Mouse (Mus musculus) erythroid progenitor cell, adult 5-6 weeks (primary cell): Measurements from ENCODE around the gene Gm13941. TPM values are rescaled to one million over a fixed set of nuclear protein-coding genes. Genes with fewer than 3 reads are reported as not detected.

Experiments
- ATAC-seq: replicated peaks from 2 replicates; pipeline ENCODE4 v1.8.0; 2016; ENCODE audit warnings: moderate number of reproducible peaks, mild to moderate bottlenecking, moderate TSS enrichment, inconsistent platforms; ENCODE audit not compliant: poor library complexity, low FRiP score, severe bottlenecking
- total RNA-seq, 2 experiments: library from RNA; stranded (forward) in 1 of 2; stranded (reverse) in 1 of 2; fragments of 150-400 nt in 1 of 2; fragments of 186-747, 209-891 nt in 1 of 2; gene quantifications; 2 replicates each; pipeline versions ENCODE4 v1.2.3 to v1.2.4; 2015 to 2017; ENCODE audit warnings: low replicate concordance in 2 of 2

Gene Gm13941
- total RNA-seq (2015; ENCODE audit: low replicate concordance) (not detected in 2 replicates), total RNA-seq (2017; ENCODE audit: low replicate concordance) (not detected in 2 replicates)

- no peak for ATAC-seq
Measured at GRCm38 (mm10) chr2:111105882-111106281, at the start of gene Gm13941. Gene Gm13941, minus strand, starts transcription at chr2:111105982.

DNA sequence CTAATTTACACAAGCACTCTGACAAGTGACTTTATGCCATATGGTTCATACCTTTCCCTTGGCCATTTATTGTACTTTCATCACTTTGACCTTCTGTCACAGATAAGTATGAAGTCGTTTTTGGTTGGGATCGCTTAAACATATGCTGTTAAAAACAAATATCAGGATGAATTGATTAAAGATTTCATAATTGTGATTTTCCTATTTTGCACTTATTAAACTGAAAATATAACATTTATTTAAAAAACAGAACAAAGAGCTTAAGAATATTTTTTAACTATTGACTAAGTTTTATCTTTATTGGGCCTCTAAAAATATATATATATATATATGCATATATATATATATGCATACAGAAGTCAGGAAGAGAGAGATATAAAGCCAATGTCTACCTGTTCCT, 47.1 kb upstream of the Gm13941 start, which contains the start of gene Gm15130:
TSS of gene Gm15130 (minus strand) at position 101 of the 400 bp plus-strand sequence.
- ATAC-seq, result no peak

- no peak for ATAC-seq
Measured at GRCm38 (mm10) chr2:111135739-111136138, 30.0 kb upstream of the Gm13941 start.

DNA sequence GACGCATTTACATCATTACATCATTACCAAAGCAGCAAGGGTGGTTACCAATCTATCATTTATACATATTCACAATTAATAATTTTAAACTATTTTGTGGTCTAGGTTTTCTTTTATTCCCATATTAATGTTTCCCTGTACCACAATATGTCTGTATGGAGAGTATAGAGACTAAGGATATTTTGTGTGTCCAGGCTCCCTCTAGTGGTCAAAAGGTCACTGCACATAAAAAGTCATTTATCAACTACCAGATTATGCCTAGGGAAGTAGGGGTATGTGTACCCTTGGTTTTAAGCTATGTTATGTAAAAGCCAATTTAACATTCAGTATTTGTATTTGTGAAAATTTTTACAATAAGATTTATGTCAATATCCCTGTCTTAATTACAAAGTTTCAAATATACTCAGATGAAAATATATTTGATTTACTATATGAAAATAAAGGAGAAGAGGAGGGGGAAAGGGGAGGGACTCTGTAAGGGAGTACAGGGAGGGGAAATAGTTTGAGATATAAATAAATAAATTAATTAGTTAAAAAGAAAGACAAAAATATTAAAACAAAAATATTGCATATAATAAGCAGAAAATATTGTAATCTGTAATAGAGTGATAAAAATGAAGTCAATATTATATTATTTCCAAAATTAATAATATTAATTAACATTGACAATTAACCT, 47.1 kb downstream of the Gm13941 start:
- ATAC-seq, result no peak

Other genes starting within 250 kb of the Gm13941 start
- not detected in 2 replicates for gene Ano3, start 155.1 kb downstream of the Gm13941 start, total RNA-seq (2015; ENCODE audit: low replicate concordance)
- not detected in 2 replicates for gene Ano3, start 155.1 kb downstream of the Gm13941 start, total RNA-seq (2017; ENCODE audit: low replicate concordance)
- not detected in 2 replicates for gene Gm15130, start 47.0 kb upstream of the Gm13941 start, total RNA-seq (2015; ENCODE audit: low replicate concordance)
- gene Gm15130, start 47.0 kb upstream of the Gm13941 start, total RNA-seq (2017; ENCODE audit: low replicate concordance), result not detected in 2 replicates
- gene 4930430A15Rik, start 123.6 kb upstream of the Gm13941 start, total RNA-seq (2015; ENCODE audit: low replicate concordance), result not detected in 2 replicates
- not detected in 2 replicates for gene 4930430A15Rik, start 123.6 kb upstream of the Gm13941 start, total RNA-seq (2017; ENCODE audit: low replicate concordance)
- not detected in 2 replicates for gene Olfr1275, start 129.3 kb upstream of the Gm13941 start, total RNA-seq (2015; ENCODE audit: low replicate concordance)
- gene Olfr1275, start 129.3 kb upstream of the Gm13941 start, total RNA-seq (2017; ENCODE audit: low replicate concordance), result not detected in 2 replicates
- not detected in 2 replicates for gene Olfr1276, start 148.5 kb upstream of the Gm13941 start, total RNA-seq (2015; ENCODE audit: low replicate concordance)
- gene Olfr1276, start 148.5 kb upstream of the Gm13941 start, total RNA-seq (2017; ENCODE audit: low replicate concordance), result not detected in 2 replicates
- gene Olfr1277, start 168.1 kb upstream of the Gm13941 start, total RNA-seq (2015; ENCODE audit: low replicate concordance), result not detected in 2 replicates
- not detected in 2 replicates for gene Olfr1277, start 168.1 kb upstream of the Gm13941 start, total RNA-seq (2017; ENCODE audit: low replicate concordance)
- not detected in 2 replicates for gene Olfr1278, start 184.2 kb upstream of the Gm13941 start, total RNA-seq (2015; ENCODE audit: low replicate concordance)
- not detected in 2 replicates for gene Olfr1278, start 184.2 kb upstream of the Gm13941 start, total RNA-seq (2017; ENCODE audit: low replicate concordance)
- not detected in 2 replicates for gene Olfr1279, start 194.7 kb upstream of the Gm13941 start, total RNA-seq (2015; ENCODE audit: low replicate concordance)
- not detected in 2 replicates for gene Olfr1279, start 194.7 kb upstream of the Gm13941 start, total RNA-seq (2017; ENCODE audit: low replicate concordance)
- gene Olfr1280, start 208.0 kb upstream of the Gm13941 start, total RNA-seq (2015; ENCODE audit: low replicate concordance), result not detected in 2 replicates
- gene Olfr1280, start 208.0 kb upstream of the Gm13941 start, total RNA-seq (2017; ENCODE audit: low replicate concordance), result not detected in 2 replicates
- gene Olfr1281, start 220.5 kb upstream of the Gm13941 start, total RNA-seq (2015; ENCODE audit: low replicate concordance), result not detected in 2 replicates
- not detected in 2 replicates for gene Olfr1281, start 220.5 kb upstream of the Gm13941 start, total RNA-seq (2017; ENCODE audit: low replicate concordance)
- not detected in 2 replicates for gene Olfr1282, start 230.1 kb upstream of the Gm13941 start, total RNA-seq (2015; ENCODE audit: low replicate concordance)
- not detected in 2 replicates for gene Olfr1282, start 230.1 kb upstream of the Gm13941 start, total RNA-seq (2017; ENCODE audit: low replicate concordance)